Mouse (Mus musculus) small intestine, adult 2 months (tissue): ENCODE measurements around the gene Smtnl2. TPM values are rescaled to one million over a fixed set of nuclear protein-coding genes. Genes with fewer than 3 reads are reported as not detected.
"Not testable (repeated sequence)": the region's sequence is repeated elsewhere in the genome, so short reads cannot be mapped to it uniquely, and the experiment has no call there.

Source experiments
- H3K27ac ChIP-seq: fragments of 200-500 bp; 2 replicates; pipeline ENCODE4 v1.5.1; 2012; ENCODE audit warnings: low read depth, low read length, control low read depth, inconsistent platforms; ENCODE audit not compliant: insufficient read depth
- H3K27me3 ChIP-seq: fragments of 200-500 bp; 2 replicates; pipeline ENCODE4 v1.6.1; 2012; ENCODE audit warnings: mild to moderate bottlenecking, moderate library complexity, low read length, inconsistent platforms; ENCODE audit not compliant: control insufficient read depth, insufficient read depth
- H3K36me3 ChIP-seq: fragments of 200-500 bp; 2 replicates; pipeline ENCODE4 v1.6.1; 2012; ENCODE audit warnings: mild to moderate bottlenecking, low read length, control low read depth, inconsistent platforms; ENCODE audit not compliant: control insufficient read depth, insufficient read depth
- H3K4me1 ChIP-seq: fragments of 200-500 bp; 2 replicates; pipeline ENCODE4 v1.6.1; 2012; ENCODE audit warnings: low read length, inconsistent platforms, mixed read lengths; ENCODE audit not compliant: control insufficient read depth, insufficient read depth, insufficient read length
- H3K4me3 ChIP-seq: fragments of 200-500 bp; 2 replicates; pipeline ENCODE4 v1.5.1; 2012; ENCODE audit warnings: low read depth, mild to moderate bottlenecking, control low read depth, inconsistent platforms, low read length, moderate library complexity
- CTCF ChIP-seq: fragments of 200-500 bp; IDR thresholded peaks from 2 replicates; pipeline ENCODE4 v1.5.1; 2012; ENCODE audit warnings: low read depth, mild to moderate bottlenecking, control low read depth, inconsistent platforms, low read length, moderate library complexity, mixed read lengths; ENCODE audit not compliant: insufficient replicate concordance, insufficient read length; ENCODE audit errors: extremely low read depth
- POLR2A ChIP-seq: fragments of 200-500 bp; IDR thresholded peaks from 2 replicates; pipeline ENCODE4 v1.6.1; 2012; ENCODE audit warnings: low read depth, mild to moderate bottlenecking, control low read depth, inconsistent platforms, low read length, moderate library complexity
- WGBS: fragments of 180-500 bp; shearing (Covaris S2); methylation state at CpG from one replicate; pipeline ENCODE4 v1.1.7; 2018; 5-methylcytosine and 5-hydroxymethylcytosine counted together
- polyA plus RNA-seq: library from polyadenylated mRNA; depleted of rRNA; stranded (reverse); fragments of >200 nt; gene quantifications from 2 replicates; pipeline ENCODE4 v1.2.3, GENCODE M21; 2012

The Smtnl2 gene
- polyA plus RNA-seq, 1 experiment = 2.9 TPM

GRCm38 (mm10) chr11:72434963-72435693 lies 23.6 kb upstream of the Smtnl2 start, which contains the start of gene Ggt6:
Ggt6 (plus strand) TSS chr11:72435526.
- Histone ChIP-seq H3K4me1 (peaks cover 19% of the 10 kb centered on the region), H3K27me3 (no peaks in the 10 kb centered on the region), H3K36me3 (peaks cover 5% of the 10 kb centered on the region; the same call in 1 of the 2 replicates), H3K27ac (peak within 1 kb of the TSS; percentile 95), H3K4me3 (peak within 1 kb of the TSS; percentile 67)
- no peak; the same call in 1 of the 2 replicates for TF ChIP-seq CTCF
- TF ChIP-seq POLR2A = no peak; the same call in 1 of the 2 replicates
- 17% methylated on average over 11 of the region's 11 CpGs for WGBS

- 70% methylated on average over 9 of the region's 9 CpGs for WGBS
- H3K4me3 ChIP-seq, H3K27me3 ChIP-seq, H3K36me3 ChIP-seq, H3K4me1 ChIP-seq, H3K27ac ChIP-seq: not testable (repeated sequence)
Measured at GRCm38 (mm10) chr11:72430311-72431068, 19.0 kb upstream of the Smtnl2 start.

GRCm38 (mm10) chr11:72429288-72429690 lies 17.8 kb upstream of the Smtnl2 start:
- TF ChIP-seq CTCF (peak; percentile 82; the same call in 1 of the 2 replicates), POLR2A (no peak)
- Histone ChIP-seq H3K4me1 (no peaks in the 10 kb centered on the region), H3K4me3 (peak overlapping the region; percentile 34), H3K36me3 (no peaks in the 10 kb centered on the region), H3K27ac (no peak overlapping the region), H3K27me3 (no peaks in the 10 kb centered on the region)
- WGBS = 42% methylated on average over 7 of the region's 7 CpGs

- Histone ChIP-seq H3K27me3 (no peaks in the 10 kb centered on the region), H3K27ac (no peak overlapping the region), H3K4me3 (no peak overlapping the region), H3K36me3 (no peaks in the 10 kb centered on the region), H3K4me1 (no peaks in the 10 kb centered on the region)
- no peak for TF ChIP-seq POLR2A
- TF ChIP-seq CTCF = peak; percentile 74; the same call in 1 of the 2 replicates
- WGBS = 0% methylated on average over 5 of the region's 5 CpGs
Measured at GRCm38 (mm10) chr11:72428694-72429093, 17.2 kb upstream of the Smtnl2 start.

- Histone ChIP-seq H3K4me3 (no peak overlapping the region), H3K36me3 (no peaks in the 10 kb centered on the region), H3K27ac (no peak overlapping the region), H3K4me1 (no peaks in the 10 kb centered on the region), H3K27me3 (no peaks in the 10 kb centered on the region)
- TF ChIP-seq POLR2A (no peak), CTCF (no peak)
Measured at GRCm38 (mm10) chr11:72426884-72427283, 15.4 kb upstream of the Smtnl2 start.

- H3K4me1 ChIP-seq = no peaks in the 10 kb centered on the region
- H3K36me3 ChIP-seq = no peaks in the 10 kb centered on the region
- H3K27ac ChIP-seq = no peak overlapping the region
- no peak for TF ChIP-seq CTCF
- TF ChIP-seq POLR2A = no peak
- H3K4me3 ChIP-seq = no peak overlapping the region
- H3K27me3 ChIP-seq = no peaks in the 10 kb centered on the region
Measured at GRCm38 (mm10) chr11:72425201-72425600, 13.7 kb upstream of the Smtnl2 start.

- Histone ChIP-seq H3K36me3 (no peaks in the 10 kb centered on the region), H3K27ac (no peak overlapping the region), H3K4me1 (no peaks in the 10 kb centered on the region), H3K27me3 (no peaks in the 10 kb centered on the region), H3K4me3 (no peak overlapping the region)
- no peak for TF ChIP-seq CTCF
- TF ChIP-seq POLR2A = no peak
- WGBS = 58% methylated on average over 4 of the region's 4 CpGs
Measured at GRCm38 (mm10) chr11:72423686-72424085, 12.2 kb upstream of the Smtnl2 start.
